Mouse (Mus musculus) spleen, adult 18-20 months (tissue): ENCODE measurements around the gene Tns3.

Experiments used
- DNase-seq, 2 experiments: peaks; one replicate each; pipeline ENCODE4 v3.0.0; 2022; ENCODE audit warnings: mixed read lengths in 2 of 2

Tns3 gene

GRCm38 (mm10) chr11:8468161-8469091 lies 195.9 kb downstream of the Tns3 start:
- DNase-seq: peak in 1 of 2 experiments; percentile 7

GRCm38 (mm10) chr11:8467403-8468160 lies 196.8 kb downstream of the Tns3 start:
- no peak for DNase-seq

- no peak for DNase-seq
These were observed 200.5 kb downstream of the Tns3 start for GRCm38 (mm10) chr11:8463866-8464265.

- no peak for DNase-seq
These were observed 201.4 kb downstream of the Tns3 start for GRCm38 (mm10) chr11:8462827-8463405.

- DNase-seq: no peak
These were observed 203.5 kb downstream of the Tns3 start for GRCm38 (mm10) chr11:8460835-8461234.

GRCm38 (mm10) chr11:8457951-8458350 lies 206.4 kb downstream of the Tns3 start:
- DNase-seq: no peak

GRCm38 (mm10) chr11:8456586-8457285 lies 207.6 kb downstream of the Tns3 start:
- DNase-seq: no peak

GRCm38 (mm10) chr11:8455650-8456049 lies 208.7 kb downstream of the Tns3 start:
- no peak for DNase-seq

- no peak for DNase-seq
These were observed 211.1 kb downstream of the Tns3 start for GRCm38 (mm10) chr11:8453252-8453651.

- DNase-seq: no peak
These were observed 212.6 kb downstream of the Tns3 start for GRCm38 (mm10) chr11:8451597-8452201.

GRCm38 (mm10) chr11:8450540-8450939 lies 213.8 kb downstream of the Tns3 start:
- DNase-seq: no peak

GRCm38 (mm10) chr11:8445915-8446356 lies 218.4 kb downstream of the Tns3 start:
- DNase-seq: no peak

GRCm38 (mm10) chr11:8444759-8445422 lies 219.4 kb downstream of the Tns3 start:
- no peak for DNase-seq

GRCm38 (mm10) chr11:8443539-8444292 lies 220.6 kb downstream of the Tns3 start:
- DNase-seq: no peak

- DNase-seq: no peak
These were observed 223.6 kb downstream of the Tns3 start for GRCm38 (mm10) chr11:8440706-8441105.

- no peak for DNase-seq
These were observed 224.1 kb downstream of the Tns3 start for GRCm38 (mm10) chr11:8440221-8440620.

- DNase-seq: no peak
These were observed 225.3 kb downstream of the Tns3 start for GRCm38 (mm10) chr11:8439035-8439434.

- no peak for DNase-seq
These were observed 226.1 kb downstream of the Tns3 start for GRCm38 (mm10) chr11:8438269-8438668.

- no peak for DNase-seq
These were observed 229.2 kb downstream of the Tns3 start for GRCm38 (mm10) chr11:8435101-8435500.

- DNase-seq: no peak
These were observed 230.0 kb downstream of the Tns3 start for GRCm38 (mm10) chr11:8434366-8434765.

GRCm38 (mm10) chr11:8433443-8433842 lies 230.9 kb downstream of the Tns3 start:
- no peak for DNase-seq
